Mouse (Mus musculus) adrenal gland, postnatal 14 days (tissue): Measurements from ENCODE around the gene A830018L16Rik. TPM values are rescaled to one million over a fixed set of nuclear protein-coding genes. Genes with fewer than 3 reads are reported as not detected.
A peak's percentile ranks its signal among the peaks of the same experiment; 100 is the strongest.

Experiments
- DNase-seq: peaks from one replicate; pipeline ENCODE4 v3.0.0; 2021; ENCODE audit warnings: mixed read lengths
- total RNA-seq: library from RNA; stranded (reverse); gene quantifications from 2 replicates; pipeline ENCODE4 v1.2.3, GENCODE M21; 2021

The A830018L16Rik gene
- total RNA-seq, 1 experiment from 2014 or later = 2.2 TPM

GRCm38 (mm10) chr1:11650137-11650536 is 236.2 kb downstream of the A830018L16Rik start:
- no peak for DNase-seq

- DNase-seq = no peak
Observed at GRCm38 (mm10) chr1:11652773-11653172, 238.9 kb downstream of the A830018L16Rik start.

- peak; percentile 58 for DNase-seq
Observed at GRCm38 (mm10) chr1:11657341-11658060, 243.6 kb downstream of the A830018L16Rik start.

GRCm38 (mm10) chr1:11658061-11658625 is 244.2 kb downstream of the A830018L16Rik start:
- DNase-seq = no peak

GRCm38 (mm10) chr1:11744749-11745314 is 330.9 kb downstream of the A830018L16Rik start:
- no peak for DNase-seq

GRCm38 (mm10) chr1:11748424-11748823 is 334.5 kb downstream of the A830018L16Rik start:
- DNase-seq = no peak

GRCm38 (mm10) chr1:11750065-11750464 is 336.2 kb downstream of the A830018L16Rik start:
- no peak for DNase-seq

GRCm38 (mm10) chr1:11750607-11751006 is 336.7 kb downstream of the A830018L16Rik start:
- DNase-seq = no peak

GRCm38 (mm10) chr1:11751996-11752395 is 338.1 kb downstream of the A830018L16Rik start:
- no peak for DNase-seq

- DNase-seq = no peak
Observed at GRCm38 (mm10) chr1:11788264-11788663, 374.4 kb downstream of the A830018L16Rik start.

GRCm38 (mm10) chr1:11792820-11793219 is 378.9 kb downstream of the A830018L16Rik start:
- DNase-seq = no peak

GRCm38 (mm10) chr1:11795666-11796065 is 381.8 kb downstream of the A830018L16Rik start:
- DNase-seq = no peak

GRCm38 (mm10) chr1:11872847-11873246 is 458.9 kb downstream of the A830018L16Rik start:
- no peak for DNase-seq

GRCm38 (mm10) chr1:11873573-11873972 is 459.7 kb downstream of the A830018L16Rik start:
- DNase-seq = peak; percentile 30

- no peak for DNase-seq
Observed at GRCm38 (mm10) chr1:11881706-11882105, 467.8 kb downstream of the A830018L16Rik start.

- no peak for DNase-seq
Observed at GRCm38 (mm10) chr1:11895715-11896114, 481.8 kb downstream of the A830018L16Rik start.

GRCm38 (mm10) chr1:11915873-11916272 is 502.0 kb downstream of the A830018L16Rik start:
- DNase-seq = no peak

GRCm38 (mm10) chr1:11936984-11937383 is 523.1 kb downstream of the A830018L16Rik start:
- DNase-seq = no peak

GRCm38 (mm10) chr1:11959421-11960206 is 545.7 kb downstream of the A830018L16Rik start:
- no peak for DNase-seq

GRCm38 (mm10) chr1:11982590-11983136 is 568.8 kb downstream of the A830018L16Rik start:
- DNase-seq = no peak

- DNase-seq = no peak
Observed at GRCm38 (mm10) chr1:11990011-11990410, 576.1 kb downstream of the A830018L16Rik start.

GRCm38 (mm10) chr1:11996297-11996878 is 582.5 kb downstream of the A830018L16Rik start:
- no peak for DNase-seq
